Mouse (Mus musculus): ENCODE measurements around the gene Cntn2. TPM values are rescaled to one million over a fixed set of nuclear protein-coding genes. Genes with fewer than 3 reads are reported as not detected.

The Cntn2 gene
- polyA plus RNA-seq, 1 experiment from 2014 or later, result 68.0 TPM

DNA sequence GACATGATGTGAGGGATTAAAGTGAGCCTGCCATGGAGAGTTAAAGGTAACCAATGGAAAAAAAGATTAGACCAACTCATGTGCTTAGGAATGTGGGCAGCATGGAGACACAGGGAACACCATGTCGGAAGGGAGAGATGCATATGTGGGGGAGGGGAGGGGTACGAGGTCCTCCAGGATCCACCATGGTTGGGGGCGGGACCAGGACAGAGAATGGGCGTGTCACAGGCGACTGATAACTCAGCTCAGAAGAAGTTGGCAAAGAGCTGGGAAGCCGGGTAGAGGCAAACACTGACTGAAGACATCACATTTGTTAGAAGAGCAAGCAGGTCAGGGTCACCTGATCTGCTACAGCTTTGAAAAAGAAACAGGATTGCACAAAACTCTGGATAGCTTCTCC lies 21.9 kb upstream of the Cntn2 start:
- Histone ChIP-seq H3K4me2 (ENCODE audit: low read length) (no peak overlapping the region), H3K27ac (ENCODE audit: low read depth, low read length) (no peak overlapping the region), H3K9ac (ENCODE audit: low read length) (no peak overlapping the region), H3K36me3 (ENCODE audit: control insufficient read depth, insufficient read depth, low read length) (no peaks in the 10 kb centered on the region; the same call in 1 of the 2 replicates), H3K4me1 (ENCODE audit: control insufficient read depth, insufficient read depth, low read length) (peaks cover 25% of the 10 kb centered on the region), H3K27me3 (replicated peaks; ENCODE audit: control insufficient read depth, insufficient read depth, low read length) (no peaks in the 10 kb centered on the region), H3K9me3 (replicated peaks; ENCODE audit: control insufficient read depth, low read length) (no peaks in the 10 kb centered on the region), H3K4me3 (ENCODE audit: low read depth, low read length) (no peak overlapping the region)
- 39% methylated on average over 6 of the region's 6 CpGs for whole genome bisulfite sequencing
- ATAC-seq (no peak), DNase-seq (ENCODE audit: low spot score) (no peak)

GRCm38 (mm10) chr1:132562337-132562795 lies 19.3 kb upstream of the Cntn2 start:
- DNase-seq (ENCODE audit: low spot score) (peak; percentile 74), ATAC-seq (peak; percentile 43)
- 22% methylated on average over 10 of the region's 10 CpGs for WGBS
- Histone ChIP-seq H3K4me1 (ENCODE audit: control insufficient read depth, insufficient read depth, low read length) (peaks cover 43% of the 10 kb centered on the region), H3K9me3 (replicated peaks; ENCODE audit: control insufficient read depth, low read length) (no peaks in the 10 kb centered on the region), H3K36me3 (ENCODE audit: control insufficient read depth, insufficient read depth, low read length) (no peaks in the 10 kb centered on the region), H3K27me3 (replicated peaks; ENCODE audit: control insufficient read depth, insufficient read depth, low read length) (no peaks in the 10 kb centered on the region), H3K9ac (ENCODE audit: low read length) (no peak overlapping the region), H3K27ac (ENCODE audit: low read depth, low read length) (peak overlapping the region; percentile 84), H3K4me2 (ENCODE audit: low read length) (no peak overlapping the region), H3K4me3 (ENCODE audit: low read depth, low read length) (no peak overlapping the region)

DNA sequence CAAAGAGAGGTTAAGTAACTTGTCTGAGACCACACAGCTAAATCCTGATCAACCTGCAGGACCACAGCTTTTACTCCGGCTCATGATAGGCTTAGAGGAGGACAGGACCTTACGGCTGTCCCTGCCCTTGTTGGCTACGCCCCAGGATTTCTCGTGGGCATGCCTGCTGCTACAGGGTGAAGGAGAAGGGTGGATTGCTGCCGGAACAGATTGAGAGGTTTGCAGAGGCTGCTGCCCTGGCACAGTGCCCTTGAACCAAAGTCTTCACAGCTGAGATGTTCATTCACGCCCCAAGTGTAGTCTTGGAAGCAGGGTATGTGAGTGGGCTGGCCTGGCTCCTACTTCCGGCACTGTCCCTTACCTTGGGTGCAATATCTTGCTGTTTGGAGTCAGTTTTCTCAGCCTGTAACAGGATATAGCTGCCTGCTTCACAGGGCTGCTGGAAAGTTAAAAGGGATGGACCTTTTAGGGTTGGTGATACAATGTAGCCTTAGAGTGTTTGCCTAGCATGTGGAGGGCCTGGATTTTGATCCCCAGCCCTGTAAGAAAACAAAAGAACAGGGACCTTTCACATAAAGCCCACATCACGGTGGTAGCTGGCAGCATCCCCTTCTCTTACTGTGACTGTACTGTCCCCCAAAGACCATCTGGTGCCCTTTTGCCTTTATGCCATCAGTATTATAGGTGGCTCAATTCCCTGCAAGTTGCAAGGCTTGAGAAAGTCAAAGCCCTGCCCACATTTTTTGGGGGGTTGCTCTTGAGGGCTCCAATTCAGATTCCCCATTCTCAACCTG lies 18.0 kb upstream of the Cntn2 start:
- whole genome bisulfite sequencing, result 56% methylated on average over 8 of the region's 8 CpGs
- Histone ChIP-seq H3K4me1 (ENCODE audit: control insufficient read depth, insufficient read depth, low read length) (peaks cover 43% of the 10 kb centered on the region), H3K27ac (ENCODE audit: low read depth, low read length) (peak overlapping the region; percentile 84; the same call in 1 of the 2 replicates), H3K4me2 (ENCODE audit: low read length) (no peak overlapping the region), H3K9ac (ENCODE audit: low read length) (no peak overlapping the region), H3K36me3 (ENCODE audit: control insufficient read depth, insufficient read depth, low read length) (no peaks in the 10 kb centered on the region), H3K27me3 (replicated peaks; ENCODE audit: control insufficient read depth, insufficient read depth, low read length) (no peaks in the 10 kb centered on the region), H3K9me3 (replicated peaks; ENCODE audit: control insufficient read depth, low read length) (no peaks in the 10 kb centered on the region), H3K4me3 (ENCODE audit: low read depth, low read length) (no peak overlapping the region)
- DNase-seq (ENCODE audit: low spot score) (no peak), ATAC-seq (no peak)

GRCm38 (mm10) chr1:132559045-132559444 lies 16.0 kb upstream of the Cntn2 start:
- ATAC-seq (no peak), DNase-seq (ENCODE audit: low spot score) (peak; percentile 46)
- Histone ChIP-seq H3K4me2 (ENCODE audit: low read length) (no peak overlapping the region), H3K4me3 (ENCODE audit: low read depth, low read length) (no peak overlapping the region), H3K9ac (ENCODE audit: low read length) (no peak overlapping the region), H3K36me3 (ENCODE audit: control insufficient read depth, insufficient read depth, low read length) (no peaks in the 10 kb centered on the region), H3K27me3 (replicated peaks; ENCODE audit: control insufficient read depth, insufficient read depth, low read length) (no peaks in the 10 kb centered on the region), H3K27ac (ENCODE audit: low read depth, low read length) (peak overlapping the region; percentile 92), H3K9me3 (replicated peaks; ENCODE audit: control insufficient read depth, low read length) (no peaks in the 10 kb centered on the region), H3K4me1 (ENCODE audit: control insufficient read depth, insufficient read depth, low read length) (peaks cover 43% of the 10 kb centered on the region)
- WGBS, result 18% methylated on average over 6 of the region's 6 CpGs

DNA sequence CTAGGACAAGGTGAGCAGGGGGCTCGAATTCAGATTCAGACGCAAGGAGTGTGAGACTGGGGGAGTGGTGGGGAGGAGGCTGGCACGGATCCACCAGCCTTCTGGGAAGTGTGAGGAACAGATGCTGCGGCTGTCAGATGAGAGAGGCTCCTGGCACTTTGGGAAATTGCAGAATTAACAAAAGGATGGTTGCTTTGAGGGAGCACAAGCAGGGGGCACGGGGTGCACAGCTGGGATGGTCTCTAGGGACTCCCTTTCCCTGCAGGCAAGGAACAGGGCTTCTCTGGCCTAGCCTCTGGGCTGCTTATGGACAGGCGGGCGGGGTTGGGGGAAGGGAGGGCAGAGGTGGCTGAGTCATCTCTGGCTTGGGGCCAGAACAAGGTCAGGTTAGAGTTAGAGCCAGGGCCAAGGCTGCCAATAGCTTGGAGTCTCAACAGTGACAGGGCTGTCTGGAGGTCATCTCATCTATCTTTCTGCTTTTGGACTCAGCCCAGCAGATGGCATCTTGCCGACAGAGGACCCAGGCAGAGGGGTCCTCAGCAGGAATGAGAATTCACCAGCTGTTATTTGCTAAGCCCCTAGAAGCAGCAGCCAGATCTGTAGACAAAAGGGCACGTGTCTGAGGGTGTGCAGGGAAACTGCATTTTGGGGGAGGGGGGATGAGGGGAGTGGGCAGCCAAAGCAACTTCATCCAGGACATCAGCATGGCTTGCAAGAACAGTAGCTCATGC lies 15.0 kb upstream of the Cntn2 start:
- Histone ChIP-seq H3K27ac (ENCODE audit: low read depth, low read length) (peak overlapping the region; percentile 92), H3K4me2 (ENCODE audit: low read length) (0 out of 2 replicates have a peak overlapping the region, but pooled peaks have one; percentile 5), H3K36me3 (ENCODE audit: control insufficient read depth, insufficient read depth, low read length) (no peaks in the 10 kb centered on the region), H3K9me3 (replicated peaks; ENCODE audit: control insufficient read depth, low read length) (no peaks in the 10 kb centered on the region), H3K27me3 (replicated peaks; ENCODE audit: control insufficient read depth, insufficient read depth, low read length) (no peaks in the 10 kb centered on the region), H3K9ac (ENCODE audit: low read length) (peak overlapping the region; percentile 13; the same call in 1 of the 2 replicates), H3K4me3 (ENCODE audit: low read depth, low read length) (no peak overlapping the region), H3K4me1 (ENCODE audit: control insufficient read depth, insufficient read depth, low read length) (peaks cover 43% of the 10 kb centered on the region)
- peak; percentile 76 for ATAC-seq
- WGBS, result 16% methylated on average over 9 of the region's 9 CpGs
- DNase-seq (ENCODE audit: low spot score), result peak; percentile 90

- H3K4me2 ChIP-seq (ENCODE audit: low read length), result no peak overlapping the region
- 62% methylated on average over 8 of the region's 8 CpGs for WGBS
- 0 out of 2 replicates have a peak, but pooled peaks cover 12% of the 10 kb centered on the region for H3K27me3 ChIP-seq (replicated peaks; ENCODE audit: control insufficient read depth, insufficient read depth, low read length)
- H3K36me3 ChIP-seq (ENCODE audit: control insufficient read depth, insufficient read depth, low read length), result no peaks in the 10 kb centered on the region
- no peak for DNase-seq (ENCODE audit: low spot score)
- ATAC-seq, result no peak
- no peak overlapping the region for H3K9ac ChIP-seq (ENCODE audit: low read length)
- H3K4me1 ChIP-seq (ENCODE audit: control insufficient read depth, insufficient read depth, low read length), result no peaks in the 10 kb centered on the region; the same call in 1 of the 2 replicates
- H3K27ac ChIP-seq (ENCODE audit: low read depth, low read length), result peak overlapping the region; percentile 45; the same call in 1 of the 2 replicates
- H3K4me3 ChIP-seq (ENCODE audit: low read depth, low read length), result no peak overlapping the region
- no peaks in the 10 kb centered on the region for H3K9me3 ChIP-seq (replicated peaks; ENCODE audit: control insufficient read depth, low read length)
These were observed 733 bp upstream of the Cntn2 start for GRCm38 (mm10) chr1:132543789-132544188.

- ATAC-seq (peak; percentile 5; the same call in 1 of the 2 replicates), DNase-seq (ENCODE audit: low spot score) (no peak)
- H3K27ac ChIP-seq (ENCODE audit: low read depth, low read length), result peak overlapping the region; percentile 78; the same call in 1 of the 2 replicates
- H3K27me3 ChIP-seq (replicated peaks; ENCODE audit: control insufficient read depth, insufficient read depth, low read length), result 0 out of 2 replicates have a peak, but pooled peaks cover 12% of the 10 kb centered on the region
- H3K36me3 ChIP-seq (ENCODE audit: control insufficient read depth, insufficient read depth, low read length), result no peaks in the 10 kb centered on the region
- peak overlapping the region; percentile 74 for H3K9ac ChIP-seq (ENCODE audit: low read length)
- H3K9me3 ChIP-seq (replicated peaks; ENCODE audit: control insufficient read depth, low read length), result no peaks in the 10 kb centered on the region
- WGBS, result 14% methylated on average over 5 of the region's 5 CpGs
- H3K4me2 ChIP-seq (ENCODE audit: low read length), result peak overlapping the region; percentile 69
- peak overlapping the region; percentile 46 for H3K4me3 ChIP-seq (ENCODE audit: low read depth, low read length)
- H3K4me1 ChIP-seq (ENCODE audit: control insufficient read depth, insufficient read depth, low read length), result no peaks in the 10 kb centered on the region; the same call in 1 of the 2 replicates
These were observed 1.0 kb downstream of the Cntn2 start for GRCm38 (mm10) chr1:132541824-132542599.

GRCm38 (mm10) chr1:132541171-132541823 lies 1.8 kb downstream of the Cntn2 start:
- H3K9ac ChIP-seq (ENCODE audit: low read length), result peak overlapping the region; percentile 74
- peak overlapping the region; percentile 69 for H3K4me2 ChIP-seq (ENCODE audit: low read length)
- DNase-seq (ENCODE audit: low spot score) (no peak), ATAC-seq (no peak)
- H3K27ac ChIP-seq (ENCODE audit: low read depth, low read length), result 0 out of 2 replicates have a peak overlapping the region, but pooled peaks have one; percentile 27
- H3K27me3 ChIP-seq (replicated peaks; ENCODE audit: control insufficient read depth, insufficient read depth, low read length), result 0 out of 2 replicates have a peak, but pooled peaks cover 12% of the 10 kb centered on the region
- 5% methylated on average over 14 of the region's 14 CpGs for WGBS
- no peaks in the 10 kb centered on the region for H3K9me3 ChIP-seq (replicated peaks; ENCODE audit: control insufficient read depth, low read length)
- H3K36me3 ChIP-seq (ENCODE audit: control insufficient read depth, insufficient read depth, low read length), result no peaks in the 10 kb centered on the region
- no peaks in the 10 kb centered on the region; the same call in 1 of the 2 replicates for H3K4me1 ChIP-seq (ENCODE audit: control insufficient read depth, insufficient read depth, low read length)
- peak overlapping the region; percentile 46 for H3K4me3 ChIP-seq (ENCODE audit: low read depth, low read length)

Measured in forebrain, embryonic 14.5 days (tissue).